Mouse (Mus musculus): ENCODE data around the gene Dhdds.
A peak's percentile ranks its signal among the peaks of the same experiment; 100 is the strongest.

The Dhdds gene

GRCm38 (mm10) chr4:133958884-133959283 lies 41.8 kb downstream of the Dhdds start:
- DNase-seq (ENCODE audit: low spot score in 2 of 2), result no peak

GRCm38 (mm10) chr4:133956358-133956757 lies 44.4 kb downstream of the Dhdds start:
- no peak for DNase-seq (ENCODE audit: low spot score in 2 of 2)

- DNase-seq (ENCODE audit: low spot score in 2 of 2), result no peak
These were observed 54.0 kb downstream of the Dhdds start for GRCm38 (mm10) chr4:133946736-133947135.

- DNase-seq (ENCODE audit: low spot score in 2 of 2), result no peak
These were observed 56.9 kb downstream of the Dhdds start for GRCm38 (mm10) chr4:133943791-133944190.

GRCm38 (mm10) chr4:133942679-133943078 lies 58.0 kb downstream of the Dhdds start:
- no peak for DNase-seq (ENCODE audit: low spot score in 2 of 2)

- DNase-seq (ENCODE audit: low spot score in 2 of 2), result no peak
These were observed 59.1 kb downstream of the Dhdds start for GRCm38 (mm10) chr4:133941576-133941975.

GRCm38 (mm10) chr4:133940386-133941260 lies 60.1 kb downstream of the Dhdds start:
- DNase-seq (ENCODE audit: low spot score in 2 of 2), result no peak

GRCm38 (mm10) chr4:133938077-133938476 lies 62.6 kb downstream of the Dhdds start:
- no peak for DNase-seq (ENCODE audit: low spot score in 2 of 2)

- DNase-seq (ENCODE audit: low spot score in 2 of 2), result no peak
These were observed 68.9 kb downstream of the Dhdds start for GRCm38 (mm10) chr4:133931785-133932184.

- DNase-seq (ENCODE audit: low spot score in 2 of 2), result no peak
These were observed 69.4 kb downstream of the Dhdds start for GRCm38 (mm10) chr4:133931349-133931748.

- DNase-seq (ENCODE audit: low spot score in 2 of 2), result no peak
These were observed 71.4 kb downstream of the Dhdds start for GRCm38 (mm10) chr4:133929278-133929670.

- peak in 1 of 2 experiments; percentile 22 for DNase-seq (ENCODE audit: low spot score in 2 of 2)
These were observed 72.0 kb downstream of the Dhdds start for GRCm38 (mm10) chr4:133928576-133929277.

GRCm38 (mm10) chr4:133925204-133925603 lies 75.5 kb downstream of the Dhdds start:
- no peak for DNase-seq (ENCODE audit: low spot score in 2 of 2)

- DNase-seq (ENCODE audit: low spot score in 2 of 2), result no peak
These were observed 77.0 kb downstream of the Dhdds start for GRCm38 (mm10) chr4:133923743-133924142.
